Mouse (Mus musculus) gastrocnemius, adult 8-10 months (tissue): ENCODE data around the gene Gorasp1. TPM values are rescaled to one million over a fixed set of nuclear protein-coding genes. Genes with fewer than 3 reads are reported as not detected.
A peak's percentile ranks its signal among the peaks of the same experiment; 100 is the strongest.

ENCODE experiments used
- DNase-seq, 2 experiments: peaks; one replicate each; pipeline ENCODE4 v3.0.0; 2022; ENCODE audit warnings: low spot score in 2 of 2
- total RNA-seq, 4 experiments: library from RNA; stranded (reverse); gene quantifications; 2 replicates each; pipeline ENCODE4 v1.2.4; 2022

Gorasp1 gene
- total RNA-seq, 4 experiments from 2014 or later = 21.7 to 25.8 (median 24.7) TPM

GRCm38 (mm10) chr9:119932358-119932757, 5.0 kb downstream of the Gorasp1 start:
- no peak for DNase-seq

DNA sequence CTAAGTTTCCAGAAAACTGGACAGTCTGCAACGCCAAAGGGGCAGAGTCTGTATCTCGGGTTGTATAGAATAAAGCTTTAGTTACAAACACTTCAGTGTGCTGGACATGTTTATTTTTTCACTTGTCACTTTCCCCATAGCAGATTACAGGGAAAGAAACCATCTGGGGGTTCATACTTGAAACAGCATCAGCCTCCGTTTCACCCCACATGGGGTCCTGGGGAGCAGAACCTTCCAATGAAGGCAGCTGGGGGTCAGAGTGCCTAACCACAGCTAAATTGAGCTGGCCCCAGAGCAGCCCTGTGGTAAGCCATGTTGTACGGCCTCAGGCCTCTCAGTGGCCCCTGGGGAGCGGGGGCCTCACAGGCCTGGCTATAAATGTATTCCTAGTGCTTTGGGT, 10.9 kb downstream of the Gorasp1 start:
- no peak for DNase-seq

DNA sequence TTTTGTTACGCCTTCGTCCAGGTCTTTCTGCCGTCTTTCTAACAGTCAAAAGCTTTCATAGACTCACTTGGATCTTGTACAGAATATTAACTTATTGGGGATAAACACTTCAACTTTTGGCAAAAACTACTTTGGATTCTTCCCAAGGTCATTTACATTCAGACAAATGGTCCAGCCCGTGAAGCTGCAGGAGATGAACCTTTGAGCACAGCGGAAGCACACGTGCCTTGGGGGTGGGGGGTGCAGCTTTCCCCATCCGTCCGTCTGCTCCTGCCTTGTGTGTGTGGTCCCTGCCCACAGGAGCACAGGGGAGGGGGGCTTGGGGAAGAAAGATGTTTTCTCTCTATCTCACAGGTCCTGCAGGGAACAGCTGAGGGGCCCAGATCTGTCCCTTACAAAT, 11.6 kb downstream of the Gorasp1 start:
- DNase-seq = no peak

- DNase-seq = no peak
Observed at GRCm38 (mm10) chr9:119925120-119925657, 12.2 kb downstream of the Gorasp1 start.

- DNase-seq = no peak
Observed at GRCm38 (mm10) chr9:119923462-119923861, 13.9 kb downstream of the Gorasp1 start.

- DNase-seq = peak in 1 of 2 experiments; percentile 15
Observed at GRCm38 (mm10) chr9:119919858-119920257, 17.5 kb downstream of the Gorasp1 start.

- no peak for DNase-seq
Observed at GRCm38 (mm10) chr9:119913087-119913838, 24.1 kb downstream of the Gorasp1 start.

DNA sequence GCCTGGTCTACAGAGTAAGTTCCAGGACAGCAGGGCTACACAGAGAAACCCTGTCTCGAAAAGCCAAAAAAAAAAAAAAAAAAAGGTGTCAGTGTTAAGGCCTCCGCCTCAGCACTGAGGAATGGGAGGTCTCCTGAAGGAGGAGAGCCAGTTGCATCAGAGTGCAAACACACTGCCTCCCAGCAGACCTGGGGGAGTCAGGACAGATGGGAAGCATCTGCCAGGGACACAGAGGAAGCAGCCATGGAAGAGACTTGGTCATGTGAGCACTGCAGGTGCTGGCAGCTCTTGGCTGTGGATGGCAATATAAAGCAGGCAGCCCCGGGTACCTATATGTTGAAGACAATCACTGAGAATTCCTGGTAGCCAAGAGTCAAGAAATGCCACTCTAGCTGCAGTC, 27.4 kb downstream of the Gorasp1 start:
- no peak for DNase-seq

GRCm38 (mm10) chr9:119908708-119909107, 28.7 kb downstream of the Gorasp1 start:
- no peak for DNase-seq

DNA sequence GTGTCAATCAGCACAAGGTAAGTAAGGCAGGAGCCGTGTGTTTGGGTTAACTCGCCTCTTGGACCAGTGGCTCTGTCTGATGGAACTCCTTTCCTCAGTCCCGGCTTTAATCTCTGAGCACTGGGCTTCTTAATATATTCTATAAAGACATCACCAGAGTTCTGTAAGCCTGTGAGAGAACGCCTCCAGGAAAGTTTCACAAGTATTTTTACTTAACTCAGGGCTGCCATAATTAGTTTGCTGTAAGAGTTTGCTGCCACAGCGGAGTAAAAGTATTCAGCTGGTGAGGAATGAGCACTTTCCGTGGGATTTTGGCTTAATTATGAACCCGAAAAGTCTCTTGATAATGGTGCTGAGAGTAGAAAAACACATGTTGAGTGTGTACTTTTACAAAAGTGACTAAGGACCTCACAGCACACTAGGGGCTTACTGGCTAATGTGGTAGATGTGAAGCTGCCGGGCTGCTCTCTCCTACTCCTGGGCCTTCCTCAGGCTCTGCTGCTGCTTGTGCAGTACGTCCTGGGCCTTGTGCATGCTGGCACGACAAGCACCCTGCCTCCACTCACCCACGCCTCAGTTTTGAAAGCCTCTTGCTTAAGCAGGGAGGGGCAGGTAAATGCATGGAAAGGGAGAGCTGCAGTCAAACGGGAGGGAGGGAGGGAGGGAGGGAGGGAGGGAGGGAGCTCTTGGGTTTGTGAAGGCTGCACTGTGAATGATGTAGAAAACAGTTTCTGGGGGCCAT, 34.8 kb downstream of the Gorasp1 start:
- DNase-seq = no peak

GRCm38 (mm10) chr9:119899446-119899845, 37.9 kb downstream of the Gorasp1 start:
- no peak for DNase-seq

DNA sequence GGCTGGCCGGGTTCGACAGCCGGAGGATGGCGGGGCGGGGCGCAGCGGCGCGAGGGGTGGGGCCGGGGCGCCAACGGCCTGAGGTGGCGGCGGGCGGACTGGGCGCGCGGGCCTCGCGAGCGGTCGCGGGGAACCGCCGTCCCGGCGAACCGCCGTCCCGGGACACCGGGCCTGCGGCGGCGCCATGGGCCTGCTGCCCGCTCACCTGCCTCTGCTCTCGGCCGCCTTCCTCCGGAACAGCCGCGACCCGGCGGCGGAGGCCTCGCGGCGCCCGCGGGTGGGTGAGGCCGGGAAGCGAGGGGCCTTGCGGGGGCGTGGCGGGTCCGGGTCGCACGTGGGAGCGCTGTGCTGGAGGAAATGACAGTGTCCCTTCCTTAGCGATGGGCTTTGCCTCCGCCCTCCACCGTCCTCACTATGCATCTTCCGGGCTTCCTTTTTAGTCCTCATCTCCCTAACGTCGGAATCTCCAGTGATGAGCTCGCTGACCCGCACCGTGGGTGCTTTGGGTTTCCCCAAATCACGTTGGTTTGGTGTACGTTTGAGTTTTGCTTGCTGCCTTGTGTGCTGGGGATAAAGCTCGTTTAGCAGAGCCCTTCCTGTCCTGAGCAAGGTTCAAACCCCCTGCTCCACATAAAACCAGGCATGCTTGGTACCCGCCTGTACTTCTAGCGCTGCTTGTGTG, 42.2 kb downstream of the Gorasp1 start:
- DNase-seq = peak in 1 of 2 experiments; percentile 3

- DNase-seq = peak; percentile 96
Observed at GRCm38 (mm10) chr9:119894339-119895009, 42.9 kb downstream of the Gorasp1 start, which contains the start of gene Wdr48. Gene Wdr48 (plus strand): TSS chr9:119894878.

GRCm38 (mm10) chr9:119893881-119894280, 43.5 kb downstream of the Gorasp1 start:
- no peak for DNase-seq

- no peak for DNase-seq
Observed at GRCm38 (mm10) chr9:119890692-119891091, 46.7 kb downstream of the Gorasp1 start.

DNA sequence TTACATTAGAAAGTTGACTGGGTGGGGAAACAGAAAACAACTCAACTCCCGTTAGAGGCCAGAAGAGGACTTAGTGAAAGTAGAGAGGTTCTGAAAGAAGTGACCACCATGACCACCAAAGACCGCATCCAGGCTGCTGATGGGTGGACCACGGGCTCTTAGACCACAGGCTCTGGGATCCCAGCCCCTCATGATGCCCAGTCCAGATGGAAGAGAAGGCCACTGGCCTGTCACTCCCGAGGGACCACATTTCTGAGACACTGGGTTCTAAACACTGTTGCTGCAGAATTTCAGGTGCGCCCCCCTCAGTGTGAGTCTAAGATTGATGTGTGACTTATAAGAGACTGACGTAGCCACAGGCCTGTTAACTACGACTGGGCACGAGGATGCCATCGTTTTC, 47.9 kb downstream of the Gorasp1 start:
- no peak for DNase-seq

DNA sequence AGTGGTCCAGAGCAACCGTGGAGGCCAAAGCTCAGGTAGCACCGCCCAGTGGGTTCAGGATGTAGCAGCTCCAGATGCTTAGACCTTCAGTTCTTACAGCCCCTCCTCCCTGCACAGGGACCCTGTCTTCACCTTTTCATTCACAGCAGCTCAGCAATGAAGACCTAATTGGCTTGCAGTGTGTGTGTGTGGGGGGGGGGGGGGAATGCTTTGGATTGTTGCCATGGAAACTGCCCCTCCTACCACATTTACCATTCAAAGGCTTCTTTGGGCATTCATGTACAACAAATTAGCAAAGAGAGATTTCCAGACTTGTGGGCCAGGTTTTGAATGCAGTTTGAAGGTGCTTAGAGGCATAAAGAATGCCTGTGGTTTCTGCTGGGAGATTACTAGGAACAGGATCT, 48.5 kb downstream of the Gorasp1 start:
- DNase-seq = no peak

- DNase-seq = no peak
Observed at GRCm38 (mm10) chr9:119887144-119887901, 50.0 kb downstream of the Gorasp1 start.
